Mouse (Mus musculus): ENCODE data around the gene Slc28a1. TPM values are rescaled to one million over a fixed set of nuclear protein-coding genes. Genes with fewer than 3 reads are reported as not detected.
"Not testable (repeated sequence)": the region's sequence is repeated elsewhere in the genome, so short reads cannot be mapped to it uniquely, and the experiment has no call there.

Slc28a1 gene
- total and polyA plus RNA-seq, 2 experiments from 2014 or later, result 0.12 to 0.48 TPM

DNA sequence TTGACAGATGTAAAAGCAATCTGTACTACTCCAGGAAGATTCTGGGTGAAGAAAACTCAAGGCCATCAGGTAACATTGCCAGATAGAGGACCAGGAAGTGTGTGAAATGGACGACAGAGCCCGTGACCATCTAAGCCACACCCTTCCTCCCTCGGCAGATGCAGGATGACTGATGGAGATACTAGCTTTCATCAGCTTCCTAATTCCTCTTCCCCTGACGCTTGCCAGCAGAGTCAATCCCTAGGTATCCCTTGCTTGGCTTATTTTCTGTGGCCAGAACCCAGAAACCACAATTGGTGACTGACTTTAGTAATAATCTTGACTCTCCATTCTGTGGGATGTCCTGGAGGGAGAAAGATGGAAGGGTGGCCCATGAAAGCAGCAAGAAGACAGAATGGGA is 80.9 kb downstream of the Slc28a1 start:
- Histone ChIP-seq H3K27ac (ENCODE audit: low read depth, low read length) (no peak overlapping the region), H3K4me1 (ENCODE audit: insufficient read depth) (no peaks in the 10 kb centered on the region), H3K9ac (no peak overlapping the region), H3K36me3 (ENCODE audit: insufficient read depth) (no peaks in the 10 kb centered on the region), H3K9me3 (ENCODE audit: low read length) (no peaks in the 10 kb centered on the region), H3K4me2 (ENCODE audit: low read depth) (no peak overlapping the region), H3K4me3 (ENCODE audit: low read depth, low read length) (no peak overlapping the region), H3K27me3 (ENCODE audit: insufficient read depth, low read length) (no peaks in the 10 kb centered on the region)
- TF ChIP-seq CTCF (IDR thresholded peaks at IDR 0.05; ENCODE audit: low read depth), result no peak
- ATAC-seq, result no peak
- DNase-seq, result no peak
- 75% methylated on average over 4 of the region's 4 CpGs for WGBS

DNA sequence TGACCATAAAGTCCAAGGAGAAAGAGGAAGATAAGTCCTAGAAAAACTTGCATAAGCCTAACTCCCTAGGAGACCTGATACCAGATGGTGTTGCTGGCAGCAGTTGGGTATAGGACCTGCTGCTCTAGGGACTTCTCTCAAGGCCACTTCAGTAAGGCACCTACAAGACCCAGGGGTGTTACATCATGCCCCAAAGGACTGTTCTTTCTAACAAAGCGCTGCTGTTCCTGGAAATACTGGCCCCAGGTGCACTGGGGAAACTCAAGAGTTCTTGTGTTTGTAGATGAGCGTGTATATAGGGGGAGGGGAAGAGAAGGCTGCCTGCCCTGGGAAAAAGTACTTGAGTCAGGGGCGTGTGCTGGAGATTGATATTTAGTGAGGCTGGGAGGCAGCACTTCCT is 82.2 kb downstream of the Slc28a1 start:
- Histone ChIP-seq H3K4me1 (ENCODE audit: insufficient read depth) (no peaks in the 10 kb centered on the region), H3K4me3 (ENCODE audit: low read depth, low read length) (no peak overlapping the region), H3K9me3 (ENCODE audit: low read length) (no peaks in the 10 kb centered on the region), H3K9ac (no peak overlapping the region), H3K27ac (ENCODE audit: low read depth, low read length) (no peak overlapping the region), H3K36me3 (ENCODE audit: insufficient read depth) (no peaks in the 10 kb centered on the region), H3K27me3 (ENCODE audit: insufficient read depth, low read length) (no peaks in the 10 kb centered on the region), H3K4me2 (ENCODE audit: low read depth) (no peak overlapping the region)
- ATAC-seq (no peak), DNase-seq (no peak)
- no peak for TF ChIP-seq CTCF (IDR thresholded peaks at IDR 0.05; ENCODE audit: low read depth)
- WGBS, result 77% methylated on average over 3 of the region's 3 CpGs

DNA sequence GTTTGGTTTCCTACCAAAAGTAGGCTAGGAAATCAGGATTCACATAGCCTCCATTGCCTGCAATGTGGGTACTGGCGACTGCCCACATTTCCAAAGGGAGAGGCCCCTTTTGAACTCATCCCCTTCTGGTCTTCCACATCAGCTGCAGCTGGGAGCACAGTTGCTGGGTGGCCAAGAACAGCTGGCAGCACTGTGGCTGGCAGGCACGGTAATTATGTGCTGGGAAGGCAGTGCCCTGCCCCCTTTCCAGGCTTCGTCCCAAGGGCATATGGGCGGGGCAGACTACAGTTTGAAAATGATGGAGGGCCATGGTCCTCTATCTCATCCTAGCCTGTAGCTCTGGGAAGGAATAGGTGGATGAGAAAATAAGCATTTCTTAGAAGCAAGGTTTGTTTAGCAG is 83.9 kb downstream of the Slc28a1 start:
- no peak overlapping the region for H3K4me2 ChIP-seq (ENCODE audit: low read depth)
- no peak for ATAC-seq
- H3K4me3 ChIP-seq (ENCODE audit: low read depth, low read length), result no peak overlapping the region
- H3K27ac ChIP-seq (ENCODE audit: low read depth, low read length), result no peak overlapping the region
- H3K9ac ChIP-seq, result no peak overlapping the region
- 44% methylated on average over 4 of the region's 4 CpGs for WGBS
- H3K36me3 ChIP-seq (ENCODE audit: insufficient read depth), result no peaks in the 10 kb centered on the region
- no peak for TF ChIP-seq CTCF (IDR thresholded peaks at IDR 0.05; ENCODE audit: low read depth)
- H3K4me1 ChIP-seq (ENCODE audit: insufficient read depth), result no peaks in the 10 kb centered on the region
- no peaks in the 10 kb centered on the region for H3K27me3 ChIP-seq (ENCODE audit: insufficient read depth, low read length)
- no peak for DNase-seq
- H3K9me3 ChIP-seq (ENCODE audit: low read length), result no peaks in the 10 kb centered on the region

DNA sequence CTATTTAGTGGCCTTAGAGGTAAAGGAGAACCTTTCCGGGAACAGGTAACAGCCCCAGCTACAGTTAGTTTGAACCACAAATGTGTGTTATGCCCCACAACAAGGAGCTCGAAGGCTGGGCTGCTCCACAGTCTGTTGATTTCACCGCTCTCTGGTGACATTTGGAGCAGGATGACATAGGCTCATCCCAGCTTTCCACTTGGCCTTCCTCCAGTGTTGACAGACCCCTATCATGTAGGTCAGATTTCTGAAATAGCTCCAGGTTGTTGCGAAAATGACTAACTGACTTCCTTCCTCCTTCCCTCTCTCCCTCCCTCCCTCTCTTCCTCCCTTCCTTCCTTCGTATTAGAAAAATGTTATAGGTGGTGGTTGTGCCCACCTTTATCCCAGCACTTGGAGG is 84.5 kb downstream of the Slc28a1 start:
- H3K27me3 ChIP-seq (ENCODE audit: insufficient read depth, low read length), result no peaks in the 10 kb centered on the region
- ATAC-seq (no peak), DNase-seq (no peak)
- 78% methylated on average over 5 of the region's 5 CpGs for WGBS
- H3K9ac ChIP-seq, result no peak overlapping the region
- no peaks in the 10 kb centered on the region for H3K4me1 ChIP-seq (ENCODE audit: insufficient read depth)
- H3K4me2 ChIP-seq (ENCODE audit: low read depth), result no peak overlapping the region
- TF ChIP-seq CTCF (IDR thresholded peaks at IDR 0.05; ENCODE audit: low read depth), result no peak
- no peak overlapping the region for H3K4me3 ChIP-seq (ENCODE audit: low read depth, low read length)
- H3K9me3 ChIP-seq (ENCODE audit: low read length), result no peaks in the 10 kb centered on the region
- H3K27ac ChIP-seq (ENCODE audit: low read depth, low read length), result no peak overlapping the region
- H3K36me3 ChIP-seq (ENCODE audit: insufficient read depth), result no peaks in the 10 kb centered on the region

DNA sequence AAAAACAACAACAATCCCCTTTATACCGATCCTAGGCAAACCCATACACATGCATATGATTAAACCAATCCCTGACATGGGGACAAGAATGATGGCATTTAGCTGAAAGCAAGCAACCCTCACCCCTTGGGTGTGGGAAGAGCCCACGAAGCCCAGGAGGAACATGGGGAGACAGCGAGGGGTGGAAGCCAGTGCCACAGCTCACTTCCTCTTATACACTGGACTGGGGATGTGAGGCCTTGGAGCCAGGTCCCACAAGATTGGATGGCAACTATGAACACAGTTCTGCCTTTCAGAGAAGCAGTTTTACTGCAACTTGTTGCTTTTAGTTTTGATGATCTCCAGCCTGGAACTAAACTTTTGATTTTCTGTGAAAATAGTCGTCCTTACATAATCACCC is 85.2 kb downstream of the Slc28a1 start:
- ATAC-seq (no peak), DNase-seq (no peak)
- no peak for TF ChIP-seq CTCF (IDR thresholded peaks at IDR 0.05; ENCODE audit: low read depth)
- Histone ChIP-seq H3K4me1 (ENCODE audit: insufficient read depth) (no peaks in the 10 kb centered on the region), H3K27ac (ENCODE audit: low read depth, low read length) (no peak overlapping the region), H3K9ac (no peak overlapping the region), H3K4me2 (ENCODE audit: low read depth) (no peak overlapping the region), H3K4me3 (ENCODE audit: low read depth, low read length) (no peak overlapping the region), H3K27me3 (ENCODE audit: insufficient read depth, low read length) (no peaks in the 10 kb centered on the region), H3K36me3 (ENCODE audit: insufficient read depth) (no peaks in the 10 kb centered on the region), H3K9me3 (ENCODE audit: low read length) (no peaks in the 10 kb centered on the region)
- WGBS, result 58% methylated on average over 4 of the region's 4 CpGs

DNA sequence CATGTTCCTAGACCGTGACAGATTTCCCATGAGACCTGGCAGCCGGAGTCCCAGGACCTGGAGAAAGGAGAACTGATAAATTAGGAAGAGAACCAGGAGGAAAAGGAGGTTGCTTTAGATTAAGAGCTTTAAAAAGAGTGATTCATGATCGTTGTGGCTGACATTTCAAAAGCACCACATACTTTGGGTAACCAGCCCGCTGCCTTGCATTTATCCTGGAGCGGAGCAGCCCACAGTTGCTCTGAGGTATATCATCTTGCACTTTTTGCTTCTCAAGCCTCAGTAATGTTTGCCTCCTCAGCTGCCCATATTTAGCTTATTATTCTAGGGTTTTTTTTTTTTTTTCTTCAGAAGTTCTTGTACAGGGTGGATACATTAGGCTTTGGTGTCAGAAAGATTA is 87.8 kb downstream of the Slc28a1 start:
- DNase-seq (no peak), ATAC-seq (no peak)
- H3K27me3 ChIP-seq (ENCODE audit: insufficient read depth, low read length), result no peaks in the 10 kb centered on the region
- WGBS, result 74% methylated on average over 5 of the region's 5 CpGs
- no peaks in the 10 kb centered on the region for H3K4me1 ChIP-seq (ENCODE audit: insufficient read depth)
- no peaks in the 10 kb centered on the region for H3K9me3 ChIP-seq (ENCODE audit: low read length)
- H3K4me2 ChIP-seq (ENCODE audit: low read depth), result no peak overlapping the region
- no peak overlapping the region for H3K4me3 ChIP-seq (ENCODE audit: low read depth, low read length)
- H3K9ac ChIP-seq, result no peak overlapping the region
- TF ChIP-seq CTCF (IDR thresholded peaks at IDR 0.05; ENCODE audit: low read depth), result no peak
- no peaks in the 10 kb centered on the region for H3K36me3 ChIP-seq (ENCODE audit: insufficient read depth)
- no peak overlapping the region for H3K27ac ChIP-seq (ENCODE audit: low read depth, low read length)

DNA sequence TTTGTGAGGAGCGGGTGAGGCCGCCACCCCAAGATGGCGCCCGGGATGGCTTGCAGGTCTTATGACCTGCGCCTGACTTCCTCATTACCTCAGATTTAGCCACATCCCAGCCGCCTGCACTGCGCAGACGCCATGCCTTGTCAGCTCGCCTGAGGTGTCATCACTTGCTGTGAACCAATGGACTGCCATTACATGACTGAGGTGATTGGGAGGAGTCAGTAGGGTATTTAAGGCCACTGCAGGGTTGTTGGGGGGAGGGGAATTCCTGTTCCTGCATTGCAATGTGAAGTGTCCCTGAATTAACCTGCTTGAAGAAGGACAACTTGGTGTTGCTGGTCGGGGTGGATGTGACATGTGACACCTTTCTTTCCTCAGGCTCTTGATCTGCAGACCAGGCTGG is 89.0 kb downstream of the Slc28a1 start:
- H3K9me3 ChIP-seq (ENCODE audit: low read length); DNase-seq; H3K27me3 ChIP-seq (ENCODE audit: insufficient read depth, low read length); H3K4me2 ChIP-seq (ENCODE audit: low read depth); H3K27ac ChIP-seq (ENCODE audit: low read depth, low read length); ATAC-seq; H3K4me1 ChIP-seq (ENCODE audit: insufficient read depth); H3K9ac ChIP-seq; H3K4me3 ChIP-seq (ENCODE audit: low read depth, low read length); H3K36me3 ChIP-seq (ENCODE audit: insufficient read depth): not testable (repeated sequence)
- 89% methylated on average over 10 of the region's 10 CpGs for WGBS

DNA sequence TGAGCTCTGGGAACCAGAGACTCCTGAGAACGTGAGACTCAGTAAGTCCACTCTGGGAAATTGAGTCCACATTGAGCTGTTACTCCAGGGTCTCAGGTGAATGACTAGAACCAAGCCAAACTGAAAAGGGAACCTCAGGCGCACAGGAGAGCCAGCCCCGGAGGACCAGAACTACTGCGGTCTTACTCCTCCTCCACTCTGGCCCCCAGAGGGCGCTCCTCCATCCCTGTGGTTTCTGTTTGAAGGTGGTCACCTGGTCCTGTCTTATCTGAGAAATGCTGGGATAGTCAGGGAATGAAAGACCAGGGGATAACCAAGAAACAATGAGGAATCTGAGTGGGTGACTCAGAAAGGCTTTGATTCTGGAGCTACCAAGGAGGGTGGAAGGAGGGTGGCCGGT is 94.3 kb downstream of the Slc28a1 start:
- Histone ChIP-seq H3K27ac (ENCODE audit: low read depth, low read length) (no peak overlapping the region), H3K27me3 (ENCODE audit: insufficient read depth, low read length) (peaks cover 29% of the 10 kb centered on the region), H3K4me2 (ENCODE audit: low read depth) (no peak overlapping the region), H3K4me3 (ENCODE audit: low read depth, low read length) (no peak overlapping the region), H3K9me3 (ENCODE audit: low read length) (no peaks in the 10 kb centered on the region), H3K9ac (no peak overlapping the region), H3K36me3 (ENCODE audit: insufficient read depth) (no peaks in the 10 kb centered on the region), H3K4me1 (ENCODE audit: insufficient read depth) (no peaks in the 10 kb centered on the region)
- ATAC-seq (no peak), DNase-seq (peak; percentile 27)
- TF ChIP-seq CTCF (IDR thresholded peaks at IDR 0.05; ENCODE audit: low read depth), result peak; percentile 59
- WGBS, result 19% methylated on average over 6 of the region's 6 CpGs

Data from forebrain, postnatal 0 days (tissue).